Mouse (Mus musculus): ENCODE measurements around the gene Pitpnm2.

DNA sequence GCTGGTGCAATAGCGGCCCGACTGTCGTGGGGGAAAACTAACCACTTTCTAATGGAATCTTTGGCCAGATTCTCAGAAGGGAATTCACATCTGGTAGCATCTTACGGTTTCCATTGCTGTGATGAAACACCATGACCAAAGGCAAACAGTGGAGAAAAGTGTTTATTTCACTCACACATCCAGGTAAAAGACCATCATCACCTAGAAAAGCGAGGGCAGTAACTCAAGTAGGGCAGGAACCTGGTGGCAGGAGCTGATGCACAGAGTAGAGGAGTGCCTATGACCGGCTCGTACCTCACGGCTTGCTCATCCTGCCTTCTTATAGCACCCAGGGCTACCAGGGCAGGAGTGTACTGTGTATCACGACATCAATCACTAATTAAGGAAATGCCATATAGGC, 146.0 kb downstream of the Pitpnm2 start:
- TF ChIP-seq POLR2A (IDR thresholded peaks at IDR 0.05; ENCODE audit: control insufficient read depth in 1 of 2, insufficient read depth in 1 of 2, low read depth in 1 of 2, low read length in 2 of 2, poor library complexity in 1 of 2): peak; percentile 25 to 81; a peak in 3 of 4 replicates
- TF ChIP-seq MAZ (IDR thresholded peaks at IDR 0.05; ENCODE audit: low read depth, low read length): no peak
- TF ChIP-seq CTCF (IDR thresholded peaks at IDR 0.05 in 2 of 3, conservative IDR thresholded peaks at IDR 0.05 in 1 of 3; ENCODE audit: control insufficient read depth in 1 of 3, insufficient read depth in 1 of 3, low read depth in 2 of 3, low read length in 3 of 3, poor library complexity in 1 of 3, severe bottlenecking in 1 of 3): no peak
- no peak for TF ChIP-seq JUND (IDR thresholded peaks at IDR 0.05; ENCODE audit: low read depth, low read length)
- TF ChIP-seq EP300 (IDR thresholded peaks at IDR 0.05; ENCODE audit: low read depth in 1 of 2, low read length in 2 of 2): no peak
- TF ChIP-seq ETS1 (IDR thresholded peaks at IDR 0.05; ENCODE audit: low read depth, low read length): no peak
- no peak for TF ChIP-seq RAD21 (IDR thresholded peaks at IDR 0.05; ENCODE audit: low read depth, low read length)

Measured in MEL (cell line).